Mouse (Mus musculus) heart, adult 2 months (tissue): ENCODE results near the gene Entpd2.

ENCODE experiments used
- EP300 ChIP-seq: fragments of 200-500 bp; IDR thresholded peaks from 2 replicates; pipeline ENCODE4 v1.6.1; 2011; ENCODE audit warnings: low read depth, low read length, control low read depth; ENCODE audit not compliant: insufficient read depth
- POLR2A ChIP-seq: fragments of 200-500 bp; IDR thresholded peaks from 2 replicates; pipeline ENCODE4 v1.6.1; 2011; ENCODE audit warnings: mild to moderate bottlenecking, low read depth, low read length, control low read depth; ENCODE audit not compliant: insufficient read depth

DNA sequence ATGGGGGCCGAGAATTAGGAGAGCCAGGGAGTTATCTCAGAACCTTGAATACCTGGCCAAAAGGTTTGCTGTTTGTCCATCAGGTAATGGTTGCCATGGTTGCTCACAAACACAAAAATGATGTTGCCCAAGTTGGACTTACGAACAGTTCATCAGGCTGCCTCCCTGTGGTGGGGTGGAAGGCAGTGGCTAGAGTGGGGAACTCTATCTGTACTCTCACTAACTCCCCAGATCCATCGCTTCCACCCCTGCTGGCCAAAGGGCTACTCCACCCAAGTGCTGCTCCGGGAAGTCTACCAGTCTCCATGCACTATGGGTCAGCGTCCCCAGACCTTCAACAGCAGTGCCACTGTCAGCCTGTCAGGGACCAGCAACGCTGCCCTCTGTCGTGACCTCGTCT, 3.4 kb downstream of the Entpd2 start, which contains the start of gene Npdc1:
- TF ChIP-seq EP300 (no peak), POLR2A (no peak)
